Mouse (Mus musculus) lung, postnatal 0 days (tissue): ENCODE results near the gene Dnaja2.

Source experiments
- CTCF ChIP-seq: IDR thresholded peaks from 2 replicates; pipeline ENCODE4 v1.5.1; 2016; ENCODE audit warnings: antibody characterized with exemption, mild to moderate bottlenecking
- EP300 ChIP-seq: IDR thresholded peaks from 2 replicates; pipeline ENCODE4 v1.6.1; 2016; ENCODE audit warnings: antibody characterized with exemption, mild to moderate bottlenecking, control low read depth

- TF ChIP-seq CTCF = no peak
- TF ChIP-seq EP300 = no peak
These were observed 41.9 kb downstream of the Dnaja2 start for GRCm38 (mm10) chr8:85513283-85513682.
